Mouse (Mus musculus): ENCODE results near the gene Fbxw14. TPM values are rescaled to one million over a fixed set of nuclear protein-coding genes. Genes with fewer than 3 reads are reported as not detected.
"Not testable (repeated sequence)": the region's sequence is repeated elsewhere in the genome, so short reads cannot be mapped to it uniquely, and the experiment has no call there.

Fbxw14 gene
- not detected in 2 replicates for polyA plus RNA-seq (2014; fragmentation: Nextera tagmentation; extraction: Ambion mirVana)

DNA sequence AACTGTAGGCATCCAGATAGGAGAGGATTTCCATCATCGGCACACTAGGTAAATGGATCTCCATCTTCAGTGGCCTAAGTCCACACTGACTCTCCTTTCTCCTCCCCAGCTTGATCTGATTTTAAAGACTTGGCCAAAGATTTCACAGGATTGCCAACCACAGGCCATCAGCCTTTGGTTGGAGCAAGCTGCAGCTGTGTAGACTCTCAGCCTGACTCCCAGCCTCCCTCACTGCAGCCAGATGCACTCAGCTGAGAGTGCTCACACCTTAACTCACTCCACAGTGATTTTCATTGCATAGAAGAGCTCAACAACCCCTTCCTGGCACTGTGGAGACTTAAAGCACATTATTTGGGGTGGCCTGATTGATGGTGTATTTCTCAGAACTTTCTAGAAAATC is at the start of gene Fbxw14:
Fbxw14 (minus strand) TSS at position 101 of the 400 bp plus-strand sequence.
- ATAC-seq (replicated peaks; ENCODE audit: low FRiP score, low TSS enrichment, low read depth); H3K4me1 ChIP-seq (replicated peaks; ENCODE audit: control insufficient read depth, insufficient read depth, low read length); H3K4me3 ChIP-seq (ENCODE audit: low read depth, low read length); H3K36me3 ChIP-seq (ENCODE audit: control insufficient read depth, insufficient read depth, low read length); H3K27me3 ChIP-seq (replicated peaks; ENCODE audit: control insufficient read depth, insufficient read depth, low read length); H3K9ac ChIP-seq (ENCODE audit: low read length); DNase-seq (ENCODE audit: low spot score); H3K9me3 ChIP-seq (ENCODE audit: control insufficient read depth, low read length); H3K27ac ChIP-seq (ENCODE audit: low read depth); H3K4me2 ChIP-seq (ENCODE audit: low read length): not testable (repeated sequence)
- WGBS = no CpG with 5 or more reads among the region's 1 CpGs

DNA sequence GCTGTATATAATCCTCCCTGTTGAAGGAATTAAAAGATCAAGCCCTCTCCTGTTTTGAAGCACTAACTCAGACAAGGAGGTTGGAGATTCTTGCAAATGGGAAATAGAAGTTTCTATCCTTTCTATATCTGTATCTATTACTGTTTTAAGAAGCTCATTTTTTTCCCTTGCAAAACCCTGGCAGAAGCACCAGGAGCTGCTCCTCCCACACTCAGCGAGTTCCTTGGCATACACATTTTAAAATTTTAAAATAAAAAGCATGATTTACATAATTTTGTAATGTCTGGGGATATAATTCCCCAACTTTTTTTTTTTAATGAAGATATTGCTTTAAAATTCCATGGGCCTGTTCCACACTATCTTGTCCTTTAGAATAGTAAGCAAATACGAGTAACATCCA is 24.4 kb downstream of the Fbxw14 start:
- WGBS = 71% methylated on average over 2 of the region's 2 CpGs
- DNase-seq (ENCODE audit: low spot score) (no peak), ATAC-seq (replicated peaks; ENCODE audit: low FRiP score, low TSS enrichment, low read depth) (no peak)
- Histone ChIP-seq H3K4me2 (ENCODE audit: low read length) (no peak overlapping the region), H3K9ac (ENCODE audit: low read length) (no peak overlapping the region), H3K4me1 (replicated peaks; ENCODE audit: control insufficient read depth, insufficient read depth, low read length) (no peaks in the 10 kb centered on the region), H3K27me3 (replicated peaks; ENCODE audit: control insufficient read depth, insufficient read depth, low read length) (no peaks in the 10 kb centered on the region), H3K27ac (ENCODE audit: low read depth) (no peak overlapping the region), H3K4me3 (ENCODE audit: low read depth, low read length) (no peak overlapping the region), H3K36me3 (ENCODE audit: control insufficient read depth, insufficient read depth, low read length) (no peaks in the 10 kb centered on the region), H3K9me3 (ENCODE audit: control insufficient read depth, low read length) (no peaks in the 10 kb centered on the region)

DNA sequence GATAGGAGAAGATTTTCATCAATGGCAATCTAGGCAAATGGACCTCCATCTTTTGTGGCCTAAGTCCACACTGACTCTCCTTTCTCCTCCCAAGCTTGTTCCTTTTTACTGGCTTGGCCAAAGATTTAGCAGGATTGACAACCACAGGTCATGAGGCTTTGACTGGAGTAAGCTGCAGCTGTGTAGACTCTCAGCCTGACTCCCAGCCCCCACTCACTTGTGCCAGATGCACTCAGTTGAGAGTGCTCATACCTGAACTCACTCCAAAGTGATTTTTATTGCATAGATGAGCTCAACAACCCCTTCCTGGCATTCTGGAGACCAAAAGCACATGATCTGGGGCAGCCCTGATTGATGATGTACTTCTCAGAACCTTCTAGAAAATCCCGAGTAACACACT is 52.8 kb downstream of the Fbxw14 start, which contains the start of gene Fbxw20:
Fbxw20 (minus strand) TSS at position 101 of the 400 bp plus-strand sequence.
- no peak within 1 kb of the TSS for H3K4me2 ChIP-seq (ENCODE audit: low read length)
- WGBS = 64% methylated on average over 1 of the region's 1 CpGs
- DNase-seq (ENCODE audit: low spot score) = no peak
- H3K36me3 ChIP-seq (ENCODE audit: control insufficient read depth, insufficient read depth, low read length) = no peaks in the 10 kb centered on the region
- H3K27ac ChIP-seq (ENCODE audit: low read depth) = no peak within 1 kb of the TSS
- ATAC-seq (replicated peaks; ENCODE audit: low FRiP score, low TSS enrichment, low read depth) = no peak
- H3K9ac ChIP-seq (ENCODE audit: low read length) = no peak within 1 kb of the TSS
- H3K4me1 ChIP-seq (replicated peaks; ENCODE audit: control insufficient read depth, insufficient read depth, low read length) = no peaks in the 10 kb centered on the region
- H3K27me3 ChIP-seq (replicated peaks; ENCODE audit: control insufficient read depth, insufficient read depth, low read length) = no peaks in the 10 kb centered on the region
- H3K4me3 ChIP-seq (ENCODE audit: low read depth, low read length) = no peak within 1 kb of the TSS
- no peaks in the 10 kb centered on the region for H3K9me3 ChIP-seq (ENCODE audit: control insufficient read depth, low read length)

Other genes with a start within 250 kb of the Fbxw14 start
- 80.8 and 85.8 TPM in 2 replicates for gene Shisa5, start 249.1 kb downstream of the Fbxw14 start, polyA plus RNA-seq (2014; fragmentation: Nextera tagmentation; extraction: Ambion mirVana)
- 12.8 and 13.8 TPM in 2 replicates for gene Trex1, start 227.9 kb downstream of the Fbxw14 start, polyA plus RNA-seq (2014; fragmentation: Nextera tagmentation; extraction: Ambion mirVana)
- 27.7 and 28.2 TPM in 2 replicates for gene Atrip, start 213.6 kb downstream of the Fbxw14 start, polyA plus RNA-seq (2014; fragmentation: Nextera tagmentation; extraction: Ambion mirVana)
- gene Ccdc51, start 205.2 kb downstream of the Fbxw14 start, polyA plus RNA-seq (2014; fragmentation: Nextera tagmentation; extraction: Ambion mirVana) = 12.9 and 14.5 TPM in 2 replicates
- gene Tma7, start 205.1 kb downstream of the Fbxw14 start, polyA plus RNA-seq (2014; fragmentation: Nextera tagmentation; extraction: Ambion mirVana) = 682 and 702 TPM in 2 replicates
- 10.8 and 11.7 TPM in 2 replicates for gene Plxnb1, start 192.3 kb downstream of the Fbxw14 start, polyA plus RNA-seq (2014; fragmentation: Nextera tagmentation; extraction: Ambion mirVana)
- gene Fbxw21, start 125.6 kb downstream of the Fbxw14 start, polyA plus RNA-seq (2014; fragmentation: Nextera tagmentation; extraction: Ambion mirVana) = not detected in 2 replicates
- gene Fbxw13, start 91.7 kb downstream of the Fbxw14 start, polyA plus RNA-seq (2014; fragmentation: Nextera tagmentation; extraction: Ambion mirVana) = not detected in 2 replicates
- not detected in 2 replicates for gene Fbxw20, start 52.9 kb downstream of the Fbxw14 start, polyA plus RNA-seq (2014; fragmentation: Nextera tagmentation; extraction: Ambion mirVana)
- not detected in 2 replicates for gene Fbxw28, start 52.0 kb upstream of the Fbxw14 start, polyA plus RNA-seq (2014; fragmentation: Nextera tagmentation; extraction: Ambion mirVana)
- not detected in 2 replicates for gene Fbxw22, start 116.6 kb upstream of the Fbxw14 start, polyA plus RNA-seq (2014; fragmentation: Nextera tagmentation; extraction: Ambion mirVana)
- not detected in 2 replicates for gene Fbxw16, start 161.5 kb upstream of the Fbxw14 start, polyA plus RNA-seq (2014; fragmentation: Nextera tagmentation; extraction: Ambion mirVana)
- gene Fbxw19, start 208.2 kb upstream of the Fbxw14 start, polyA plus RNA-seq (2014; fragmentation: Nextera tagmentation; extraction: Ambion mirVana) = not detected in 2 replicates

Measured in intestine, embryonic 14.5 days (tissue).